Mouse (Mus musculus): ENCODE results near the gene Ribc1. TPM values are rescaled to one million over a fixed set of nuclear protein-coding genes. Genes with fewer than 3 reads are reported as not detected.
A peak's percentile ranks its signal among the peaks of the same experiment; 100 is the strongest.

Gene Ribc1
- 1.1 and 1.4 TPM in 2 replicates for polyA plus RNA-seq (2012; rRNA removed)

DNA sequence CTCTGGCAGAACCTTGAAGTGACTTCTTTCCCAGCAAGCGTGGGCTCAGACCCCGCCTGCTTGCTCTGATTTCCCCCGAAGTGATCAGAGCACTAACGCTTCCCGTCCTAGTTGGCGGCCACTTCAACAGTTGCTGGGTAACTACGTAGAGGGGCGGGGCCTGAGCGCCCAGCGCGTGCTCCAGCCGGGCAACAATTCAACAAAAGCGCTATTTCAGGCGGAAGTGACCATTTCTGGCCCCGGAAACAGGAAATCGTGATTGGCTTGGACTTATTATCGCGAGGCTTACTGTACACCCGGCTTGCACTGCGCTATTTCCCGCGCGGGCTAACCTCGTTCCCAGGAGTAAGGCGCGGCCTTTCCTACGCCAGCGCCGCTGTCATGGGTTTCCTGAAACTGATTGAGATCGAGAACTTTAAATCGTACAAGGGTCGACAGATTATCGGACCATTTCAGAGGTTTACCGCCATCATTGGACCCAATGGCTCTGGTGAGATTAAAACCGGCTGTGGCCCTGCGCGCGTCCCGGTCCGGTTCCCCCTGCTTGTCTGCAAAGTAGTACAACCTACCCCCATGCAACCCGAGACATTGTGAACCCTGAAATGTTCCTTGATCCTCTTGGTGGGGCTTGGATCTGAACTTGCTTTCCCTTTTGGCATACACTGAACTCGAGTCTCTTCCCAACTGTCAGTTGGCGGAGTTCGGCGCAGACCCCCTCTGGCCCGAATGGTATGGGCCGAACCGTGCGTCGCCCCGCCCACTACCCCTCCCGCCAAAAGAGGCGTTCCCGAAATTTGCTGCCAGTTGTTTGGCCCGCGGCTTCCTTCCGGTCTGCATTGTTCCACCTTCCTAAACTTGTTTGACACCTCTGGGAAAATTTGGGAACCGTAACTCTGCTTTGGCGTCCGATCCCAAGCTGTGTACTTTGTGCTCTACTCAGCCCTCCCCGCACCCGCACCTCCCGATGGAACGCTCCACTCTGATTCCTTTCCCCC is at the start of gene Ribc1, which contains the start of gene Smc1a:
Gene Ribc1, minus strand, starts transcription at position 145 of the 995 bp plus-strand sequence.
Gene Smc1a, plus strand, starts transcription at position 278 of the 995 bp plus-strand sequence.
- DNase-seq: peak; percentile 97
- WGBS: under 1% methylated on average over 63 of the region's 64 CpGs
- TF ChIP-seq CTCF (conservative IDR thresholded peaks at IDR 0.05; ENCODE audit: insufficient read depth, insufficient read length, low read depth, low read length): no peak
- TF ChIP-seq POLR2A (IDR thresholded peaks at IDR 0.05; ENCODE audit: low read depth, low read length): no peak
- no peaks in the 10 kb centered on the region; the same call in 1 of the 2 replicates for H3K4me1 ChIP-seq (ENCODE audit: control insufficient read depth, insufficient read depth, low read length)
- peak within 1 kb of the TSS; percentile 95 for H3K27ac ChIP-seq (ENCODE audit: insufficient read depth, low read depth, low read length)
- no peaks in the 10 kb centered on the region for H3K27me3 ChIP-seq (replicated peaks; ENCODE audit: control insufficient read depth, insufficient read depth, low read length)
- no peaks in the 10 kb centered on the region for H3K36me3 ChIP-seq (ENCODE audit: control insufficient read depth, insufficient read depth, low read length)
- H3K4me3 ChIP-seq (ENCODE audit: insufficient read depth, low read depth, low read length): peak within 1 kb of the TSS; percentile 76

DNA sequence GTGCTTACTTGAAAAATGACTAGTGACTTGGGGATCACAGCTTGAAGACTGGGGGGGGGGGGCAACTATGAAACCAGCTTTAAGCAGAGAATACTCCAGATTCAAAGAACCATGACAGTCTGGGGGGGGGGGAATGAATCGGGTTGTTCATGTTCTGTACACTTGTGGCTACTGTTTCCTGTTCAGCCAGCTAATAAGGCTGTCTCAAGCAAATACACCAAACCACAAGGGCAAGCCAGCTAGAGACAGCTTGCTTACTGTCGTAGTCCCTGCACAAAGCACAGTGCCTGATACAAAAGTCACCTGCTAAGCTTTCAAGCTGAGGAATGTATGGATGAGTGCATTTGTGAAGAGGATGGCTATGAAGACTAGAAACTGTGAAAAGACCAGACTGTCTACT is 49.6 kb upstream of the Ribc1 start:
- no peak overlapping the region for H3K27ac ChIP-seq (ENCODE audit: insufficient read depth, low read depth, low read length)
- no peaks in the 10 kb centered on the region for H3K36me3 ChIP-seq (ENCODE audit: control insufficient read depth, insufficient read depth, low read length)
- no peaks in the 10 kb centered on the region for H3K4me1 ChIP-seq (ENCODE audit: control insufficient read depth, insufficient read depth, low read length)
- no peak overlapping the region for H3K4me3 ChIP-seq (ENCODE audit: insufficient read depth, low read depth, low read length)
- WGBS: 66% methylated on average over 2 of the region's 2 CpGs
- no peak for DNase-seq
- no peaks in the 10 kb centered on the region for H3K27me3 ChIP-seq (replicated peaks; ENCODE audit: control insufficient read depth, insufficient read depth, low read length)
- no peak for TF ChIP-seq POLR2A (IDR thresholded peaks at IDR 0.05; ENCODE audit: low read depth, low read length)

DNA sequence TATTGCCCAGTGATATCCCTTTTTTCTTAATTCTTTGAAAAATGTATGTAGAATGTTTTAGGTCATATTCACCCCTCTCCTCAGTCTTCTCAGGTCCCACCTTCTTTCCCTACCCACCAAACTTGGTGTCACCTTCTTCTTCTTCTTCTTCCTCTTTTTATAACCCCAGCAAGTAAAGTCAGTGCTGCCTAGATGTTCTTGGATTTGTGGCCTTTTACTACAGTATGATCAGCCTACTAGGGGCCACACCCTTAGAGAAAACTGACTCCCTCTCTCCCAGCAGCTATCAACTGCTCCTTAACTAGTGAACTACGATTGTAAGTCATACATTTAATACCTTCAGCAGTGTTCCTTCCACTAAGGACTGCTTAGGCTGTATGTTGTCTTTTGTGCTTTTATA is 38.0 kb upstream of the Ribc1 start:
- Histone ChIP-seq H3K36me3 (ENCODE audit: control insufficient read depth, insufficient read depth, low read length) (no peaks in the 10 kb centered on the region), H3K4me1 (ENCODE audit: control insufficient read depth, insufficient read depth, low read length) (no peaks in the 10 kb centered on the region), H3K27me3 (replicated peaks; ENCODE audit: control insufficient read depth, insufficient read depth, low read length) (no peaks in the 10 kb centered on the region), H3K27ac (ENCODE audit: insufficient read depth, low read depth, low read length) (no peak overlapping the region), H3K4me3 (ENCODE audit: insufficient read depth, low read depth, low read length) (no peak overlapping the region)
- no peak for DNase-seq
- no peak for TF ChIP-seq POLR2A (IDR thresholded peaks at IDR 0.05; ENCODE audit: low read depth, low read length)
- TF ChIP-seq CTCF (conservative IDR thresholded peaks at IDR 0.05; ENCODE audit: insufficient read depth, insufficient read length, low read depth, low read length): no peak
- WGBS: 71% methylated on average over 1 of the region's 1 CpGs

DNA sequence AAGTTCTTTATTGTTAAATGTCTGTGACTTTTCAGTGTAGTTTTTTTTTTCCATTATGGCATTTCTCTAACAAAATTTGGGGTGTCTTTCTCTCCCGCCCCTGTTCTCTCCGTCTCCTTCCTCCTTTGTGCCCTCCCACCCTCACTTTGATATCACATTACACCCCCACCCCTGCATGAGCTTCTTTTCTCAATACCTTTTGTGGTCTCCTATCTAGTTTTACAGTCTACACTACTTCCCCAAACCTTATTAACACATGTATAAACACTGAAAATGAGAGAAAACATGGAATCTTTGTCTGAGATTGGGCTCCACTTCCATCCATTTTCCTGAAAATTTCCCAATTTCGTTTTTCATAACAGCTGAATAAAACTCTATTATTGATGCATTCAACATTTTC is 36.5 kb upstream of the Ribc1 start:
- no peaks in the 10 kb centered on the region for H3K36me3 ChIP-seq (ENCODE audit: control insufficient read depth, insufficient read depth, low read length)
- H3K4me1 ChIP-seq (ENCODE audit: control insufficient read depth, insufficient read depth, low read length): no peaks in the 10 kb centered on the region
- H3K27me3 ChIP-seq (replicated peaks; ENCODE audit: control insufficient read depth, insufficient read depth, low read length): no peaks in the 10 kb centered on the region
- DNase-seq: no peak
- H3K27ac ChIP-seq (ENCODE audit: insufficient read depth, low read depth, low read length): no peak overlapping the region
- 76% methylated on average over 3 of the region's 3 CpGs for WGBS
- TF ChIP-seq CTCF (conservative IDR thresholded peaks at IDR 0.05; ENCODE audit: insufficient read depth, insufficient read length, low read depth, low read length) (no peak), POLR2A (IDR thresholded peaks at IDR 0.05; ENCODE audit: low read depth, low read length) (no peak)
- no peak overlapping the region for H3K4me3 ChIP-seq (ENCODE audit: insufficient read depth, low read depth, low read length)

DNA sequence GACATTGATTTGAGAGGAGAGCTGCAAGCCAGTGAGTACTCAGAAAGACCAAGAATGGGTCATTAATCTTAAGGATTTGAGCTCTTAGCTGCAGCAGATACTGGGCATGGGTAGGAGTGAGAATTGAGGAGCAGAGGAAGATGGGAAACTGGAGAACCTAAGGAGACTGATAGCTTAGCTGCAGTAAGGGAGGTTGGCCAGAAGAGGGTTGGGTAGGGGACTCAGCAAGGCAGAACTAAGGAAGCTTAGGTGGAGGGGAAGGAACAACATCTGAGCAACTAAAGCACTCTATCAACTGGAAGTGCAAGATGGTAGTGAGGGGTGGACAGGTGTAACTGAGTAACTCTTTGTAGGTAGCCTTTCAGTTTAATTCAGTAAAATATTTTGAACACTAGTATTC is 31.1 kb upstream of the Ribc1 start:
- Histone ChIP-seq H3K4me3 (ENCODE audit: insufficient read depth, low read depth, low read length) (no peak overlapping the region), H3K36me3 (ENCODE audit: control insufficient read depth, insufficient read depth, low read length) (no peaks in the 10 kb centered on the region), H3K4me1 (ENCODE audit: control insufficient read depth, insufficient read depth, low read length) (no peaks in the 10 kb centered on the region), H3K27me3 (replicated peaks; ENCODE audit: control insufficient read depth, insufficient read depth, low read length) (no peaks in the 10 kb centered on the region), H3K27ac (ENCODE audit: insufficient read depth, low read depth, low read length) (no peak overlapping the region)
- DNase-seq: no peak
- no peak for TF ChIP-seq POLR2A (IDR thresholded peaks at IDR 0.05; ENCODE audit: low read depth, low read length)
- TF ChIP-seq CTCF (conservative IDR thresholded peaks at IDR 0.05; ENCODE audit: insufficient read depth, insufficient read length, low read depth, low read length): no peak

DNA sequence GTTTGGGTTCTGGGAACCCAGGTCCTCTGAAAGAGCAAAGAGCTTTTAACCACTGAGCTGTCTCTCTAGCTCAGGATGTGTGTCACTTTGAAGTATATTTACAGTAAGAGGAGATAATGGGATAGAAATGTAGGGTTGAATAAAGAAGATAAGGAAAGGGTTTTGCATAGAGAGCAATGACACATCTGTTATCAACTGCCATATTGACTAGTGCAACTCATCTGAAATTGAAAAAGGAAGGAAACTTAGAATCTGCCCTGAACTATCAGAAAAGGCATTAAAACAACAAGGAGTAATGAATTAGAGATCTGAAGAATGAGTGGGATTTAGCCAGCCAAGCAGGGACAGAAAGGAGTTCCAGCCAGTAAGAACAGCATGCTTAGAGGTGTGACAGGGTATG is 23.8 kb upstream of the Ribc1 start:
- Histone ChIP-seq H3K36me3 (ENCODE audit: control insufficient read depth, insufficient read depth, low read length) (0 out of 2 replicates have a peak, but pooled peaks cover 1% of the 10 kb centered on the region), H3K4me3 (ENCODE audit: insufficient read depth, low read depth, low read length) (no peak overlapping the region), H3K27me3 (replicated peaks; ENCODE audit: control insufficient read depth, insufficient read depth, low read length) (no peaks in the 10 kb centered on the region), H3K27ac (ENCODE audit: insufficient read depth, low read depth, low read length) (no peak overlapping the region), H3K4me1 (ENCODE audit: control insufficient read depth, insufficient read depth, low read length) (no peaks in the 10 kb centered on the region)
- TF ChIP-seq POLR2A (IDR thresholded peaks at IDR 0.05; ENCODE audit: low read depth, low read length) (no peak), CTCF (conservative IDR thresholded peaks at IDR 0.05; ENCODE audit: insufficient read depth, insufficient read length, low read depth, low read length) (no peak)
- no peak for DNase-seq

DNA sequence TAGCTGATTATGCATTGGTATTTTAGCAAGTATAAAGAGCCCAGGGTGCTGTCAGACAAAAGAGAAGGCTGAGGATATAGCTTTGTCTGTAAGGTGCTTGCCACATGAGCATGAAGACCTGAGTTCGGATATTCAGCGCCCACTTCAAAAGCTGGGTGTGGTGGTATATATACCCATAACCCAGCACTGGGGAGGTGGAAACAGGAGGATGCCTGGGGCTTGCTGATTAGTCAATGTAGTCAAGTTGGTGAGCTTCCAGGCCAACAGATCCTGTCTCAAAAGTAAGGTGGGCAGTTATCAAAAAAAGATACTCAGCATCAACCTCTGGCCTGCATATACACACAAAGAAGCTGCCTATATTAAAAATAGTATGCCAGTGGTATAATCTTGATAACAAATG is 3.2 kb upstream of the Ribc1 start:
- no peak for DNase-seq
- H3K4me1 ChIP-seq (ENCODE audit: control insufficient read depth, insufficient read depth, low read length): no peaks in the 10 kb centered on the region; the same call in 1 of the 2 replicates
- WGBS: 84% methylated on average over 2 of the region's 2 CpGs
- no peaks in the 10 kb centered on the region for H3K27me3 ChIP-seq (replicated peaks; ENCODE audit: control insufficient read depth, insufficient read depth, low read length)
- H3K4me3 ChIP-seq (ENCODE audit: insufficient read depth, low read depth, low read length): no peak overlapping the region
- H3K27ac ChIP-seq (ENCODE audit: insufficient read depth, low read depth, low read length): no peak overlapping the region
- TF ChIP-seq POLR2A (IDR thresholded peaks at IDR 0.05; ENCODE audit: low read depth, low read length) (no peak), CTCF (conservative IDR thresholded peaks at IDR 0.05; ENCODE audit: insufficient read depth, insufficient read length, low read depth, low read length) (no peak)
- no peaks in the 10 kb centered on the region for H3K36me3 ChIP-seq (ENCODE audit: control insufficient read depth, insufficient read depth, low read length)

Measured in kidney, adult 2 months (tissue).